Mouse (Mus musculus) forebrain, embryonic 13.5 days (tissue): ENCODE data around the gene Adamtsl3. TPM values are rescaled to one million over a fixed set of nuclear protein-coding genes. Genes with fewer than 3 reads are reported as not detected.

Experiments used
- ATAC-seq: fragments of 200-750 bp; cut with Nextera tagmentation; 2 replicates; pipeline ENCODE4 v1.8.0; 2017
- H3K27ac ChIP-seq: fragments of 300-500 bp; sonication (generic); 2 replicates; pipeline ENCODE4 v1.5.1; 2015; ENCODE audit warnings: inconsistent platforms, mild to moderate bottlenecking, moderate library complexity
- H3K27me3 ChIP-seq: fragments of 300-500 bp; sonication (generic); 2 replicates; pipeline ENCODE4 v1.6.1; 2015; ENCODE audit warnings: mild to moderate bottlenecking, inconsistent platforms
- H3K36me3 ChIP-seq: fragments of 300-500 bp; sonication (generic); 2 replicates; pipeline ENCODE4 v1.6.1; 2015; ENCODE audit warnings: mild to moderate bottlenecking, inconsistent platforms; ENCODE audit not compliant: poor library complexity, severe bottlenecking
- H3K4me1 ChIP-seq: fragments of 300-500 bp; sonication (generic); 2 replicates; pipeline ENCODE4 v1.6.1; 2015; ENCODE audit warnings: inconsistent platforms
- H3K4me2 ChIP-seq: fragments of 300-500 bp; sonication (generic); 2 replicates; pipeline ENCODE4 v1.6.1; 2015; ENCODE audit warnings: inconsistent platforms, mild to moderate bottlenecking, moderate library complexity
- H3K4me3 ChIP-seq: fragments of 300-500 bp; sonication (generic); 2 replicates; pipeline ENCODE4 v1.5.1; 2015; ENCODE audit warnings: mild to moderate bottlenecking, inconsistent platforms
- H3K9ac ChIP-seq: fragments of 300-500 bp; sonication (generic); 2 replicates; pipeline ENCODE4 v1.6.1; 2015; ENCODE audit warnings: mild to moderate bottlenecking, inconsistent platforms
- H3K9me3 ChIP-seq: fragments of 300-500 bp; sonication (generic); replicated peaks from 2 replicates; pipeline ENCODE4 v1.6.1; 2016; ENCODE audit warnings: inconsistent platforms
- WGBS: fragments of 180-500 bp; shearing (Covaris S2); methylation state at CpG from one replicate; pipeline ENCODE4 v1.1.7; 2015; 5-methylcytosine and 5-hydroxymethylcytosine counted together
- polyA plus RNA-seq: library from polyadenylated mRNA; unstranded; fragments of >200 nt; fragmentation: Nextera tagmentation; extraction: Ambion mirVana; gene quantifications from 2 replicates; pipeline ENCODE4 v1.2.1, GENCODE M21; 2015

Gene Adamtsl3
- polyA plus RNA-seq, 1 experiment from 2014 or later, result 0.57 TPM

- Histone ChIP-seq H3K9me3 (no peaks in the 10 kb centered on the region), H3K4me1 (peaks cover 18% of the 10 kb centered on the region), H3K27me3 (no peaks in the 10 kb centered on the region), H3K4me2 (no peak overlapping the region), H3K9ac (no peak overlapping the region), H3K27ac (no peak overlapping the region), H3K36me3 (no peaks in the 10 kb centered on the region), H3K4me3 (no peak overlapping the region)
- peak; percentile 90 for ATAC-seq
- 14% methylated on average over 5 of the region's 5 CpGs for whole genome bisulfite sequencing
These were observed 149.3 kb downstream of the Adamtsl3 start for GRCm38 (mm10) chr7:82484834-82485233.

GRCm38 (mm10) chr7:82485344-82485954 is 150.0 kb downstream of the Adamtsl3 start:
- peak; percentile 61 for ATAC-seq
- no peak overlapping the region for H3K4me3 ChIP-seq
- WGBS, result 58% methylated on average over 7 of the region's 7 CpGs
- H3K27me3 ChIP-seq, result no peaks in the 10 kb centered on the region
- no peak overlapping the region for H3K27ac ChIP-seq
- H3K4me2 ChIP-seq, result no peak overlapping the region
- H3K4me1 ChIP-seq, result peaks cover 15% of the 10 kb centered on the region
- no peak overlapping the region for H3K9ac ChIP-seq
- H3K36me3 ChIP-seq, result no peaks in the 10 kb centered on the region
- H3K9me3 ChIP-seq, result no peaks in the 10 kb centered on the region

GRCm38 (mm10) chr7:82491018-82491417 is 155.5 kb downstream of the Adamtsl3 start:
- Histone ChIP-seq H3K36me3 (no peaks in the 10 kb centered on the region), H3K4me3 (no peak overlapping the region), H3K9ac (no peak overlapping the region), H3K4me2 (no peak overlapping the region), H3K9me3 (no peaks in the 10 kb centered on the region), H3K4me1 (no peaks in the 10 kb centered on the region), H3K27me3 (no peaks in the 10 kb centered on the region), H3K27ac (no peak overlapping the region)
- no peak; the same call in 1 of the 2 replicates for ATAC-seq
- 70% methylated on average over 1 of the region's 1 CpGs for WGBS

GRCm38 (mm10) chr7:82492881-82493280 is 157.4 kb downstream of the Adamtsl3 start:
- H3K4me2 ChIP-seq, result no peak overlapping the region
- H3K27me3 ChIP-seq, result no peaks in the 10 kb centered on the region
- no peaks in the 10 kb centered on the region for H3K36me3 ChIP-seq
- H3K9me3 ChIP-seq, result no peaks in the 10 kb centered on the region
- no peaks in the 10 kb centered on the region for H3K4me1 ChIP-seq
- H3K27ac ChIP-seq, result no peak overlapping the region
- no peak overlapping the region for H3K4me3 ChIP-seq
- no peak overlapping the region for H3K9ac ChIP-seq
- ATAC-seq, result no peak
- 92% methylated on average over 12 of the region's 12 CpGs for WGBS

GRCm38 (mm10) chr7:82494220-82494619 is 158.7 kb downstream of the Adamtsl3 start:
- Histone ChIP-seq H3K4me1 (no peaks in the 10 kb centered on the region), H3K27ac (no peak overlapping the region), H3K27me3 (no peaks in the 10 kb centered on the region), H3K36me3 (no peaks in the 10 kb centered on the region), H3K9ac (no peak overlapping the region), H3K4me3 (no peak overlapping the region), H3K9me3 (no peaks in the 10 kb centered on the region), H3K4me2 (no peak overlapping the region)
- 80% methylated on average over 2 of the region's 2 CpGs for WGBS
- ATAC-seq, result no peak

- 53% methylated on average over 4 of the region's 4 CpGs for WGBS
- Histone ChIP-seq H3K4me3 (no peak overlapping the region), H3K9me3 (no peaks in the 10 kb centered on the region), H3K27me3 (no peaks in the 10 kb centered on the region), H3K9ac (no peak overlapping the region), H3K36me3 (no peaks in the 10 kb centered on the region), H3K4me1 (no peaks in the 10 kb centered on the region), H3K27ac (no peak overlapping the region), H3K4me2 (no peak overlapping the region)
- no peak for ATAC-seq
These were observed 161.6 kb downstream of the Adamtsl3 start for GRCm38 (mm10) chr7:82497064-82497463.

GRCm38 (mm10) chr7:82501306-82501705 is 165.8 kb downstream of the Adamtsl3 start:
- Histone ChIP-seq H3K9ac (no peak overlapping the region), H3K4me3 (no peak overlapping the region), H3K36me3 (no peaks in the 10 kb centered on the region), H3K27ac (no peak overlapping the region), H3K4me2 (no peak overlapping the region), H3K9me3 (no peaks in the 10 kb centered on the region), H3K4me1 (no peaks in the 10 kb centered on the region), H3K27me3 (no peaks in the 10 kb centered on the region)
- 90% methylated on average over 6 of the region's 6 CpGs for WGBS
- ATAC-seq, result no peak

GRCm38 (mm10) chr7:82502511-82502910 is 167.0 kb downstream of the Adamtsl3 start:
- Histone ChIP-seq H3K4me1 (no peaks in the 10 kb centered on the region), H3K27ac (no peak overlapping the region), H3K9ac (no peak overlapping the region), H3K4me2 (no peak overlapping the region), H3K36me3 (no peaks in the 10 kb centered on the region), H3K4me3 (no peak overlapping the region), H3K9me3 (no peaks in the 10 kb centered on the region), H3K27me3 (no peaks in the 10 kb centered on the region)
- WGBS, result 82% methylated on average over 5 of the region's 5 CpGs
- ATAC-seq, result no peak

GRCm38 (mm10) chr7:82504101-82504500 is 168.6 kb downstream of the Adamtsl3 start:
- 20% methylated on average over 4 of the region's 4 CpGs for WGBS
- Histone ChIP-seq H3K9me3 (no peaks in the 10 kb centered on the region), H3K4me2 (no peak overlapping the region)

GRCm38 (mm10) chr7:82530583-82530982 is 195.1 kb downstream of the Adamtsl3 start:
- Histone ChIP-seq H3K27ac (no peak overlapping the region), H3K9me3 (no peaks in the 10 kb centered on the region), H3K9ac (no peak overlapping the region), H3K36me3 (no peaks in the 10 kb centered on the region), H3K27me3 (no peaks in the 10 kb centered on the region), H3K4me3 (no peak overlapping the region), H3K4me2 (no peak overlapping the region), H3K4me1 (no peaks in the 10 kb centered on the region)
- WGBS, result 84% methylated on average over 5 of the region's 5 CpGs
- no peak for ATAC-seq

More at GRCm38 (mm10) chr7:82504101-82504500, 168.6 kb downstream of the Adamtsl3 start:
- H3K27ac ChIP-seq, result no peak overlapping the region
- ATAC-seq, result peak; percentile 67
- H3K27me3 ChIP-seq, result no peaks in the 10 kb centered on the region
- no peaks in the 10 kb centered on the region for H3K4me1 ChIP-seq
- no peak overlapping the region for H3K4me3 ChIP-seq
- H3K9ac ChIP-seq, result no peak overlapping the region
- H3K36me3 ChIP-seq, result no peaks in the 10 kb centered on the region

- 87% methylated on average over 7 of the region's 7 CpGs for WGBS
- Histone ChIP-seq H3K4me1 (no peaks in the 10 kb centered on the region), H3K4me2 (no peak overlapping the region), H3K9ac (no peak overlapping the region), H3K27ac (no peak overlapping the region), H3K4me3 (no peak overlapping the region), H3K27me3 (no peaks in the 10 kb centered on the region), H3K36me3 (no peaks in the 10 kb centered on the region), H3K9me3 (no peaks in the 10 kb centered on the region)
- ATAC-seq, result no peak
These were observed 195.9 kb downstream of the Adamtsl3 start for GRCm38 (mm10) chr7:82531376-82531775.

GRCm38 (mm10) chr7:82533188-82533587 is 197.7 kb downstream of the Adamtsl3 start:
- Histone ChIP-seq H3K27ac (no peak overlapping the region), H3K4me2 (no peak overlapping the region), H3K36me3 (no peaks in the 10 kb centered on the region), H3K27me3 (no peaks in the 10 kb centered on the region), H3K9me3 (no peaks in the 10 kb centered on the region), H3K4me3 (no peak overlapping the region), H3K4me1 (no peaks in the 10 kb centered on the region), H3K9ac (no peak overlapping the region)
- 72% methylated on average over 4 of the region's 4 CpGs for WGBS
- no peak for ATAC-seq
